Mouse (Mus musculus): ENCODE results near the gene Lpcat4.
"Not testable (repeated sequence)": the region's sequence is repeated elsewhere in the genome, so short reads cannot be mapped to it uniquely, and the experiment has no call there.

Lpcat4 gene

DNA sequence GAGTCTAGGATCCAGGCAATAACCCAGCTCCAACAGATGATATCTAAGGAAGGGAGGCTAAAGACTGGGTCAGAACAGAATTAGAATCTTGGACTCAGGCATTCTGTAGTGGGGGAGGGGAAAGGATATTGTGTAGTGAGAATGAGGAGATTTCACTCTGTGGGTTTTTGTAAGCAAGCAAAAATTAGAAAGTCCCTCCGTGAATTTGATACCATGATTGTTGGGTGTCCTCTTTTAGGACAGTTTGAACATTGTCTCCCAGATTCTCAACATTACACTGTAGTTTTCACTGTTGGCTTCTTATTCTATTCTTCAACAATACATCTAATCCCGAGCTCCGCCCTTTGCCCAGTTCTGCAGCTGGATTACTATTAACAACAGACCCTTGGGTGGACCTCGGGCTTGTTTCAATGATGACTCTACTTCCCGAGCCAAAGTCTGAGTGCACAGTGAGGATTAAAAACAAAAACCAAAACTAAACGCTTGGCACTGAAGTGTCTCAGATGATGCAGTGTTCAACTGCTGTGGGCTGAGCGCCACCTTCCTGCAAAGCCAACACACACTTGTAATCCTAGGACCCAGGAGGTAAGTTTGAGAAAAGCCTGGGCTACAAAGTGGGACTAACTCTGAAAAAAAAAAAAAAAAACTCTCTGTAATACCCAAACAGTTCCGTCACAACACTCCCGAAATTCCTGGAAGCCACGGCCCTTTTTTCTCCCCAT lies 20.1 kb downstream of the Lpcat4 start, which contains the start of gene Nutm1:
Gene Nutm1, minus strand, starts transcription at position 51 of the 722 bp plus-strand sequence.
- in situ Hi-C loops (cut with MboI, MseI) = loop anchor here (5.0 kb wide), 1 partner anchor 108 kb away; the partner anchor contains the start of gene Emc4

DNA sequence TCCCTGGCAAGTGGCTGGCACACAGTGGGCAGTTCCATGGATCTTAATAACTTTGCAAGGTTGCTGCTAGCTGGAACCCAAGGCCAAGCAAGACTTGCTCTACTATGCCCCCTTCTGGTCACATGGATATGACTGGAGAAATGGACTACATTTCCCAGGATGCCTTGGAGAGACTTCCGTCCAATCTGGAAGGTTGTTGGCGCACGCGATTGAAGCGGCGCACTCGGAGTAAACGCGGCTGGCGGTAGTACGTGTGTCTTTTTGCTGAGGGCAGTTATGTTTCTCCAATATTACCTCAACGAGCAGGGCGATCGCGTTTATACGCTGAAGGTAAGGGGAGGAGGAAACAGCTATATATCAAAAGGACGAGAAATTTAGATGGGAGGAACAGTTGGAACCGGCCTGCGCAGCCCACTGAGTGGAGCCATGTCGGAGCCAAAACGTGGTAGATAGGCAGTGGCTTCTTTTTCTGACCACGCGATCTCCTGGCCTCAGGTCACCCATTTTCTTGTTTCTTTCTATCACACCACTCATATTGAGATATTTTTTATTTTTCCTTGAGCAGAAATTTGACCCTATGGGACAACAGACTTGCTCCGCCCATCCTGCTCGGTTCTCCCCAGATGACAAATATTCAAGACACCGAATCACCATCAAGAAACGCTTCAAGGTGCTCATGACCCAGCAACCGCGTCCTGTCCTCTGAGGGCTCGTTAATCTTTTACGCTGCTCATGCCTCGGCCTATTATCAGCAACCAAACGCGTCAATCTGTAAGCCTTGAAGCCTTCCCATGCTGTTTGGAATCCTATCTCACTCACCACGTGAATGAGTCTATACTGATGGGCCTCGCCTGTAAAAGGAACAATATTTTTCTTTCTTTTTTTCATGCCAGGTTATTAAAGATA lies 22.7 kb downstream of the Lpcat4 start, which contains the start of gene Nop10:
Gene Nop10, plus strand, starts transcription at position 179 of the 906 bp plus-strand sequence.
- in situ Hi-C loops (cut with MboI, MseI) = no loop called here

DNA sequence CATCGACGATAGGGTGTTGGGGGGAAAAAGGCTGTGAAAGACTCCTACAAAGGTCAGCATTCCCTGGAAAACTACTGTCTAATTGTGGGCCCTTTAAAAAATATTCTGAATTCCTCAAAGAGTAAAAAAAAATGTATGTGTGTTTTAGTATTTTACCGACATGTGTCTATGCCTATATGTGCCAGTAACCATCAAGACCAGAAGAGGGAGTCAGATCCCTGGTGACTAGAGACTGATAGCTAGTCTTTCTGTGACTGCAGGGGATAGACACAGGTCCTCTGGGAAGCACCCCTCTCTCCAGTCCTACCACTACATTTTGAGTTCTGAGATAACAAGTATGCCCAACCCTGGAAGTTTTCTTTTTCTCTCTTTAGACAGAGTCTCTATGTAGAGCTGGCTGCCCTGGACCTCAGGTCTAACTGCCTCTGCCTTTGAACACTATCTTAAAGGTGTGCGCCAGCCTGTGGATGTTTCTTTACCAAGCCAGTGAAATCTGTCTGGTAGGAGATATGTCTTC lies 23.6 kb downstream of the Lpcat4 start:
- in situ Hi-C loops (cut with MboI, MseI) = no loop called here

DNA sequence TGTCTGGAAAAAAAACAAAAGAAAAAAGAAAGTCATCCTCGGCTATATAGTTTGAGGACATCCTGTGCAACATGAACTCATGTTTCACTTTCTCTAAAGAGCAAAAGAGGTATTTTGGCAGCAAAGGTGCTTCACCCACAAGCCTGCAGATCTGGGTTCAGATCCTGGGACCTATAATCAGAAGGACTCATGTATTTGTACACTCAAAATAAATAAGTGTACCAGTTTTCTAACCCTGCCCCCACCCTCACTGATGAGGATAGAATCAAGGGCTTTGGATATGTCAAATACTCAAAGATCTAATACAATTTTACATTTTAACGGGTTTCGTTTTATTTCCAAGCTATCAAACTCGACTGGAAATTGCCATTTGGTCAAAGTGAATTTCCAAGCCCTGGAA lies 25.1 kb downstream of the Lpcat4 start:
- in situ Hi-C loops (cut with MboI, MseI) = no loop called here

DNA sequence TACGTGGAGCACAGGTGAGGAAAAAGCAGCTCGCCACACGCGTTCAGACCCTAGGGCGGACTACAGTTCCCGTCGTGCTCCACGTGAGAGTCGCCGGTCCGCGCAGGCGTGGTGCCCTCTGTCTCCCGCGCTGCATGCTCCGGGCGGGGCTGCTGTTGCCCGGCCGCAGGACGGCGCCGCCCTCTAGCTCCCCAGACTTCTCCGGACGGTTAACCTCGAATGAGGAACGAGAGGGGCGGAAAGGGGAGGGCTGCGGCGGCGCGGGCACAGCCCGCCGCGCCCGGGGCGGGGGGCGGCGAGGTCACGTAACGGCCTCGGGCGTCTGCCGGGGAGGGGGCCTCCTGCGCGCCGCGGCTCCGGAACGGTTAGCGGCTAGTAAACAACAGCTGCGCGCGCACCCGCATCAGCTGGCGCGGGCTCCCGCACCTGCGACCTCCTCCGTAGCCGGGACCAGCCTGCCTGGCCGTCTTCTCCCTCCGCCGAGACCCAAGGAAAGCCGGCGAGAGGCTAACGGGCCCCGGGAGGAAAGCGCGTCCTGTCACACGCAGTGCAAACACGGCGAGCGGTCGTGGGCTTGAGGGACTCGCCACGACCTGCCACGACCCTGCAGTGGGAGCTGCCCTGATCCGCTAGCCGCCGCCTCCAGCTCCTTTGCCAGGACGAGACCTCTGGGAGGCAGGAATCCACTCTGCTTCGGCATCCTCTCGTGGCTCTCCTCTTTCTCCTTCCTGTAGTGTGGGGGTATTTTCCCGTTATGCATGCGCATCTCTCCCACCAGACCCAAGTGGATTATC lies 26.4 kb downstream of the Lpcat4 start, which contains the start of gene Slc12a6:
Gene Slc12a6, plus strand, starts transcription at position 378 of the 794 bp plus-strand sequence.
- in situ Hi-C loops (cut with MboI, MseI) = no loop called here

DNA sequence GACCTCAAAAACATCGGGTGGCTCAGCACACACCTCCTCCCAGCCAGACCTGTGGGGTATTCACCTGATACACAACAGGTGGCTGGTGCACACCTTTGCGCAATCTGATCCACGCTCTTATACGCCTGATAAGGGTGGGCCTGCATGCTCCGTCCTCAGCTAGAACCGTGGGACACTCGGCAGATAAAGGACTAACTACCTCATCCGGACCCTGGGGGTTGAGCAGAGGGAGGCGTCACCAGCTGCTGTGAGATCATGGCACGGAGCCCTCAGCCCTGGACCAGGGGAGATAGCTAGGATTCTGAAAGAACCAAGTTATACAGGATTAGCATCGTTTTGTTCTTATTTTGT lies 26.9 kb downstream of the Lpcat4 start, which contains the start of gene Gm21985:
Gene Gm21985, plus strand, starts transcription at position 73 of the 351 bp plus-strand sequence.
- in situ Hi-C loops (cut with MboI, MseI) = no loop called here

DNA sequence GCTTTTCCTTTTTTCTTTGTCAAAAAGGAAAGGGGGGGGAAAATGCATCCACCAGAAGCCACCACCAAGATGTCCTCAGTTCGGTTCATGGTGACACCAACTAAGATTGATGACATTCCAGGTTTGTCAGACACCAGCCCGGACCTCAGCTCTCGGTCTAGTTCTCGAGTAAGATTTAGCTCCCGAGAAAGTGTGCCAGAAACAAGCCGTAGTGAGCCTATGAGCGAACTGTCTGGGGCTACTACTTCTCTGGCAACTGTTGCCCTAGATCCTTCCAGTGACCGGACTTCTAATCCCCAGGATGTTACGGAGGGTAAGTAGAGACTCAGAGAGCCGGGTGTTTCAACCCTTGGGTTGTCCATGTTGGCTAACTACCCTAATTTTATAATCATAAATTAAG lies 27.5 kb downstream of the Lpcat4 start:
- in situ Hi-C loops (cut with MboI, MseI) = no loop called here

DNA sequence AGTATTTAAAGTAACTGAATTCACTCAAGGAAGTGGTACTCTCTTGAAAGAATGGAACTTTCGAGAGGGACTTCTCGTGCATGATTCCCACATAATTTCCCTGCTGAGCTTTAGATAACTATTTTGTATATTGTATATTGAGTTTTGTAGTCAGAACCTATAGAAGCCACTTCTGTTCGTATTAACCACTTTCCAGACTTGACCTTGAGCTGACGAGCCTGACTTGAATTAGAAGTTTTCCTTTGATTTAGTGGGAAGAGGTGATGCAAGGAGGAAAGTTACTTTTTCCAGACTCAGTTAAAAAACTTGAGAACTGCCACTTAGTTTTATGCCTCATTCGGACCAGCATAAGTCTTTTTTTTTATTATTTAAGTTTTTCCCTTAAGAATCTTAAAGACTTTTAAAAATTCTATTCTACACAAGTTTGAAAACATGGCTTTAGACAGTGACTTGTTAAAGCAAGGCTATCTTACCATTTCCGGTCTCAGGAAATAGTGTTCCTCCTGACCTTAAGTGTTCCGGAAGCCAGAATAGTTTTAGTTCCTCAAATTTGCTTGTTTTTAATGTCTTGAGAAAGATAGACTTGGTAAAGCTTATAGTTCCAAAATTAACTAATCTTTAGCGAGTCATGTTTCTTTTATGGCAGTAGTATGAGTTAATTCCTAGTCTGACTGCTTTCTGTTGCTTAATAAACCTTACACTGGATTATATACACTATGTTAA lies 28.4 kb downstream of the Lpcat4 start:
- in situ Hi-C loops (cut with MboI, MseI) = no loop called here

DNA sequence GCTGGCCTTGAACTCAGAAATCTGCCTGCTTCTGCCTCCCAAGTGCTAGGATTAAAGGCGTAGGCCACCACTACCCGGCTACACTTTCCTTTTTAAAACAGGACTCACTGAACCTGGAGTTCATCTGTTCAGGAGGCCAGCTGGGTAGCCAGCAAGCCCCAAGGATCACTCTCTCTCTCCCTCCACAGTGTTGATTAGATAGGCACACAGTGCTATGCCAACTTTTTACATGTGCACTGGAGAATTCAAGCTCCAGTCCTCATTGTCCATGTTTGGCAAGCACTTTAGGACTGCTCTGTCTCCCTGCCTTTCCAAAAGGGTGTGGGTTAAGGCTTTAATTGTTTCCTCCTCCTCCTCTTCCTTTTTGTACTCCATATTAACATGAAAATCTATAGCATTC lies 30.7 kb downstream of the Lpcat4 start:
- in situ Hi-C loops (cut with MboI, MseI) = no loop called here

DNA sequence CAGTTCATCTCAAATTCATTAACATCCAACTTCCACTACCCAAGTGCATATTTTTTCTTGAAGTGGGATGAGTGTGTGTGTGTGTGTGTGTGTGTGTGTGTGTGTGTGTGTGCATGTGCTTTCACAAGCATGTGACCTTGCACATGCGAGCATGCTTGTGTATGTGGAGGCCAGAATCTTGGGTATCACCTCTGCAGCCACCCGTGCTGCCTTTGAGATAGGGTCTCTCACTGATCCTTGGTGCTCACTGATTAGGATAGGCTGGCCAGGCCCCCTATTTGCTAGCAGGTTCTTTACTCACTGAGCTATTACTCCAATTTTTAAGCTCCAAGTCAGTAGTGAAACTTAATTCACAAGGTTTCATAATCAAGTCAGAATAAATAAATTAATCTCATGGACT lies 33.6 kb downstream of the Lpcat4 start:
- in situ Hi-C loops (cut with MboI, MseI) = no loop called here

DNA sequence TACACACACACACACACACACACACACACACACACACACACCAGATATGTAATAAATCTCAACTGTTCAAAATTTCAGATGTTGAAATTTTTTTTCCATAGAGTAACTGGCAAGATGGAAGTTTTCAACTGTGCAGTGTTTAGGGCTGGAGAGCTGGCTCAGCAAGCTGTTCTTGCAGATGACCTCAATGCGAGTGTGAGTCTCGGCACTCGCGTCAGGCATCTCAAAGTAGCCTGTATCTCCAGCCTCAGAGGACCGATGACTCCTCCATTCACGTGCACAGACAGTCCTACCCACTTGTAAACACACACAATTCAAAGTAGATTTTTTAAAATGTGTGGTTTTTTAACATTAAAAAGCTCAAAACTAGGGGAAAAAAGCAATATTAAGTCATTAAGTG lies 34.2 kb downstream of the Lpcat4 start:
- in situ Hi-C loops (cut with MboI, MseI) = no loop called here

DNA sequence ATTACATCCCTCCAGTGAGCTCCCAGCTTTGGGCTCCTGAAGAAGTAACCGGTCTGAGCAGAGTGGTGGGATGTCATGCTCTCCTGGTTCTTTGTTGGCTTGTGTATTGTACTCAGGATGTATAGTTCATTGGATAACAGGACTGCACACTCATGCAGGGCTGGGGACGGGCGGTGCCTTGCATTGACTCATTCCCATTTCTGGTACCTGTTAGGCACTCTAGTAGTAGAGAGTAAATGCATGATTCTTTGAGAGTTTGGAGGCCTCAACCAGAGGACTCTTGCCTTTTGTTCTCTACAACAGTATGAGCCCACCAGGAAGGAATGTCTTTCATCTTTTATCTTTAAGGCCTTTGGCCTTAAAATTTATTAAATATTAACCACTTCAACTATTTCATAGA lies 37.6 kb downstream of the Lpcat4 start:
- in situ Hi-C loops (cut with MboI, MseI) = no loop called here

DNA sequence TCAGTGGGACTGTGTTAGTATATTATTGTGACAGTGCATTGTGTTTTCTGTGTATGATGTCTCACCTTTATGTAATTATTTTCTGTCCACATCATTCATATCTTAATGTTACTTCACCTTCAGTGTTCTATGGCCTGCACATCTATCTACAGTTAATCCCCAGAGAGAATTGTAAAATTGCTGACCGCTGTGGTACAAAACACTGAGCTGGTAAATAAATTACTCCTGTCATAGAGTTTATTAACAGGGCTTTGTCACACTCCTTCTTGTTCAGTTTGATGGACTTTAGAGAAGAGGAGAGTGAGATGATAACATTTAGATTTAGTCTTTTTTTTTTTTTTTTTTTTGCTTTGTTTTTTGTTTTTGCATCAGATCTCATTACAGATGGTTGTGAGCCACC lies 43.6 kb downstream of the Lpcat4 start:
- in situ Hi-C loops (cut with MboI, MseI) = no loop called here

DNA sequence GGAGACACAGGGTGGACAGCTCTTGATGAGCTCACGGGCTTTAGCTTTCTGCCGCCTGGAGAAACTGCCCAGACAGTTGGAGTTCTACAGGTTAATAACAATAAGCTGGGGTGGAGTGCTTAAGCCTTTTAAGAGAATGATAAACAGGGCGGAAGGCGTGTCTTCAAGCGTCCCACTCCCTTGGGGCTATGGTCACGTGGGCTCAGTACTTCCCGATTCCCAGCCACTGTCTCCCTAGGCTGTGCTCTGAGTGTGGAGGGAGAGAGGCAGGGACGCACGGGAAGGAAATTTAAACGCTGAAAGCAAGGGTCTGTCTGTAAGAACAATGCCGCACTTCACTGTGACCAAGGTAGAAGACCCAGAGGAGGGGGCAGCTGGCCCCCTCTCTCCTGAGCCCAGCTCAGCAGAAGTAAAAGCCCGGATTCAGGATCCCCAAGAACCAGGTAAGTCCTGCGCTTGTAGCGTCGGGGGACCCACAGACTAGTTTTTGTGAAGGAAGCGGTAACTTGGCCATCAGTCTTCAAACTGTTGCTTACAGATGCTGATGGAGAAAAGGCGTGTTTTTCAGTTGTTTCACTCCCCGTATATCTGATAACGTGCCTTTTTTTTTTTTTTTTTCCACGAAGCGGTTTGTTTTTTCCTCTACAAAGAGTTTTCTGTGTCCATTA lies 45.2 kb downstream of the Lpcat4 start:
- in situ Hi-C loops (cut with MboI, MseI) = no loop called here

DNA sequence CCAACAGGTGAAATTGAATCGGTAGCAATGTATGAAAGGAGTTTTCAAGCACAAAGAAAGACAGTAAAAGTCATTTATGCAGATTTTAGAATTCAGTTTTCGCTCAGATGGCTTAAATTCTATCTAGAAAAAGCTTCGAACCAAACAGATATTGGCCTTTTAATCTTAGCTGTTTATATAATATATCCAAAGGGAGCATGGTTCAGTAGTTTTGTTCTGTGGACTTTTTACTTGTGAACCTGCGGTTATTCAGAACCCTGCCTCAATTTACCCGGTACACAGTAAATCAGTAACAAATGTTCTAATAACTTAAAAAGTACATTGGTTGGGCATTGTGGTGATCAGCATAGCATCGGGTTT lies 45.7 kb downstream of the Lpcat4 start:
- in situ Hi-C loops (cut with MboI, MseI) = no loop called here

DNA sequence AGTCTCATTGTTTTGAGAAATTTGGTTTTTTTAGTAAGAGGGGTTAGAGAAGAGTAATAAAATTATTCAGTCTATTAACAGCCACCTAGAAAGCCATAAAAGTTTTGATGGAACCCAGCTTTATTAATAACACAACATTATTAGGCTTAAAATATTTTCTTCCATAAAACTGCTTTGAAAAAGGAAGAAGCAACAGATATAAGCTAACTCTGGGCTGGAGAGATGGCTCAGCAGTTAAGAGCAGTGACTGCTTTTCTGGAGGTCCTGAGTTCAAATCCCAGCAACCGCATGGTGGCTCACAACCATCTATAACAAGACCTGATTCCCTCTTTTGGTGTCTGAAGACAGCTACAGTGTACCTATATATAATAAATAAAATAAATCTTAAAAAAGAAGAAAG lies 46.8 kb downstream of the Lpcat4 start:
- in situ Hi-C loops (cut with MboI, MseI) = not testable (repeated sequence)

DNA sequence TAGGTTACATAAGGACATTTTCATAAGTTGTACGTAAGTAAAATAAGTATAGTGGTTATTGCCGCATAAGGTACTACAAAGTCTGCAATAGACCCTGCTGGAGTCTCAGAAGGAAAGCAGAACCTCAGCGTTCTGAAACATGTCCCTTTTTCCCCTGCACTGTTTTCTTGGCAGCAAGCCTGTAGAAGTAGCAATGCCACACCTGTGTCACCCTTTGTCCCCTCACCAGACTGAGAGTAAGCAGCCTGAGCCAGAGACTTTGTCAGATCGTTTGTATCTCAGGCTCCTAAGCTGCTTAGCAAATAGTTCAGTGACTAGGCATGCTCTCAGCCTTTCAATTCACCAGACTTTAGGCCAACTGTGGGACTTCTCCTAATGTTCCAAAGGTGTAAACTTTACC lies 47.8 kb downstream of the Lpcat4 start:
- in situ Hi-C loops (cut with MboI, MseI) = no loop called here

DNA sequence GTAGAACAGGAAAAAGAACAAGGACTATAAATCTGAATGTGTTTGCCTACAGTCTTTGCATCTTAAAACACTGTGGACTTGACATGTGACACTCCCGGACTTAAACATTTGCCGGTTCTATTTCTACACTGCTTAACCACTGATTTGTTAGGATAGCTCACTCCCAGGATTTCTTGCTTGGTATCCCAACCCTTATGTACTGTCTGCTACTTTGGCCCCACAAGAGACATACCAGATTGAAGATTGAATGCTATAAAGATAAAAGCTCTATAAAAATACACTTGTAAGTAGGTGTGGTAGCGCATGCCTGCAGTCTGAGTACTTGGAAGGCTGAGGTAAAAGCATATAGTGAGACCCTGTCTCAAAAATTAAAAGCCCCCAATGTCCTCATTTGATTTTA lies 50.2 kb downstream of the Lpcat4 start:
- in situ Hi-C loops (cut with MboI, MseI) = no loop called here

DNA sequence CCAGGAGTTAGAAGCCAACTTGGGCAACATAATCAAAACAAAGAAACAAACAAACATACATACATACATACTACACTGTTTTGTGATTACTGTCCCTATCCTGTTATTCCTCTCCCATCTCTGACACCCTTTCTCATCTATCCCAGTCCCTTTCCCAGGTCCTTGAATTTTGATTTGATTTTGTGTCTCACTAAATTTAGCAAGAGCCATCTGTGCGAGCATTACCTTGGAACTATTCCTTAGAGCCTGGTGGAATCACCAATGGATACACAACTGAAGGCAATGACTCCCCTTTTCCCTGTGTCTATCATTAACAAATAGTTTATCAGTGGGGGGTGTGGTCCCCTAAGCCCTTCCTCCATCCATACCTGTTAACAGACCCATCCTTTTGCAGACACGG lies 53.6 kb downstream of the Lpcat4 start:
- in situ Hi-C loops (cut with MboI, MseI) = no loop called here

DNA sequence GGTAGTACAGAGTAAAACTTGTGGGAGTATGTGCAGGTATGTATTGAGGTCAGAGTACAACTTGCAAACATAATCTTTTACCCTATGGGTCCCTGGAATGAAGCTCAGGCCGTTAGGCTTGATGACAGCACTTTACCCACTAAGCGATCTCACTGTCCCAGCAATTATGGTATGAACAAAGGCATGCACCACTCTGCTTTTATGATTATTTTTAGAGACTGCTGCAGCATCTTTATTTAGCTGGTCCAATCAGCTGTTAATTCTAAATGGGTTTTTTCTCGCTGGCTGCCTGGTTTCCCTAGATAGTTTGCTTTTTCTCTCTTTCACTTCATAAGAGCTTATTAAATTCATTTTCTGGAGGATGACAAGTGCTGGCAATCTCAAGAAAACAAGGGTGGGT lies 56.9 kb downstream of the Lpcat4 start:
- in situ Hi-C loops (cut with MboI, MseI) = no loop called here

Measured in T-helper 1 cell (primary cell).